14 mouse cellular contexts compared by ENCODE assay signal in genomic region chr10:111156394-111157190, GRCm38 (mm10). TPM values are rescaled to one million over a fixed set of nuclear protein-coding genes. Genes with fewer than 3 reads are reported as not detected.
DNase-seq lines count a peak whose midpoint lies in the region; ATAC-seq and TF ChIP-seq lines count a peak whose summit lies in the region.
"Had no signal": no experiment of that assay in that cellular context is flagged by ENCODE, and none has a peak within 500 bp of the region (broad histone marks: within the 10 kb centered on the region; RNA-seq: fewer than 3 reads in every experiment).

No protein-coding gene starts in this region.

- 73% methylated on average over 29 of the region's 29 CpGs for WGBS in liver, embryonic 12.5 days (ENCODE audit: insufficient replicate concordance)
- WGBS in liver, embryonic 13.5 days (ENCODE audit: insufficient replicate concordance) = 67% methylated on average over 29 of the region's 29 CpGs
- 88% methylated on average over 29 of the region's 29 CpGs for WGBS in forebrain, embryonic 15.5 days

- H3K27me3 ChIP-seq in liver, embryonic 12.5 days (replicated peaks) = no peaks in the 10 kb centered on the region
- H3K27me3 ChIP-seq in MEL (ENCODE audit: control insufficient read depth in 1 of 2, insufficient read depth in 2 of 2, low read length in 2 of 2) = no peaks in the 10 kb centered on the region
- H3K27me3 ChIP-seq in liver, embryonic 13.5 days = no peaks in the 10 kb centered on the region
- no peaks in the 10 kb centered on the region for H3K27me3 ChIP-seq in forebrain, embryonic 15.5 days
- H3K27me3 ChIP-seq: forebrain, embryonic 12.5 days; kidney, embryonic 15.5 days had no signal

- H3K4me1 ChIP-seq in liver, embryonic 12.5 days = peaks cover 14% of the 10 kb centered on the region
- peaks cover 9 to 19% of the 10 kb centered on the region in 2 experiments; a peak in 3 of 4 replicates for H3K4me1 ChIP-seq in MEL (ENCODE audit: control insufficient read depth in 1 of 2, insufficient read depth in 2 of 2, low read length in 2 of 2)
- H3K4me1 ChIP-seq in liver, embryonic 13.5 days (replicated peaks) = peaks cover 12% of the 10 kb centered on the region; the same call in 1 of the 2 replicates
- H3K4me1 ChIP-seq in forebrain, embryonic 15.5 days = no peaks in the 10 kb centered on the region
- H3K4me1 ChIP-seq: forebrain, embryonic 12.5 days; hindbrain, embryonic 10.5 days; kidney, embryonic 15.5 days had no signal

- no peak for TF ChIP-seq RAD21 in MEL (IDR thresholded peaks at IDR 0.05; ENCODE audit: low read depth, low read length)

- no peaks in the 10 kb centered on the region for H3K36me3 ChIP-seq in liver, embryonic 12.5 days
- peaks cover 0 to 11% of the 10 kb centered on the region in 2 experiments; a peak in 2 of 4 replicates for H3K36me3 ChIP-seq in MEL (ENCODE audit: control insufficient read depth in 1 of 2, insufficient read depth in 2 of 2, low read length in 2 of 2)
- H3K36me3 ChIP-seq in liver, embryonic 13.5 days = no peaks in the 10 kb centered on the region
- H3K36me3 ChIP-seq in forebrain, embryonic 15.5 days = no peaks in the 10 kb centered on the region
- H3K36me3 ChIP-seq: forebrain, embryonic 12.5 days; hindbrain, embryonic 10.5 days; kidney, embryonic 15.5 days had no signal

- peak overlapping the region; percentile 36 for H3K4me2 ChIP-seq in liver, embryonic 12.5 days
- H3K4me2 ChIP-seq in liver, embryonic 13.5 days = peak overlapping the region; percentile 30
- no peak overlapping the region for H3K4me2 ChIP-seq in forebrain, embryonic 15.5 days (replicated peaks)
- H3K4me2 ChIP-seq: forebrain, embryonic 12.5 days; kidney, embryonic 15.5 days had no signal

- no peak for TF ChIP-seq EP300 in MEL (IDR thresholded peaks at IDR 0.05; ENCODE audit: low read depth in 1 of 2, low read length in 2 of 2)

- H3K9ac ChIP-seq in liver, embryonic 12.5 days = no peak overlapping the region
- H3K9ac ChIP-seq in MEL (ENCODE audit: control insufficient read depth, low read depth, low read length, poor library complexity, severe bottlenecking) = peak overlapping the region; percentile 62
- H3K9ac ChIP-seq in liver, embryonic 13.5 days = no peak overlapping the region
- no peak overlapping the region for H3K9ac ChIP-seq in forebrain, embryonic 15.5 days (replicated peaks)
- H3K9ac ChIP-seq: forebrain, embryonic 12.5 days; kidney, embryonic 15.5 days had no signal

- no peaks in the 10 kb centered on the region for H3K9me3 ChIP-seq in liver, embryonic 12.5 days (replicated peaks)
- no peaks in the 10 kb centered on the region for H3K9me3 ChIP-seq in MEL (replicated peaks; ENCODE audit: insufficient read depth, low read length)
- H3K9me3 ChIP-seq in liver, embryonic 13.5 days (replicated peaks) = no peaks in the 10 kb centered on the region
- H3K9me3 ChIP-seq in forebrain, embryonic 15.5 days = no peaks in the 10 kb centered on the region
- H3K9me3 ChIP-seq: forebrain, embryonic 12.5 days; hindbrain, embryonic 10.5 days; kidney, embryonic 15.5 days had no signal

- TF ChIP-seq POLR2A in MEL (IDR thresholded peaks at IDR 0.05; ENCODE audit: control insufficient read depth in 1 of 2, insufficient read depth in 1 of 2, low read depth in 1 of 2, low read length in 2 of 2, poor library complexity in 1 of 2) = no peak

- TF ChIP-seq CTCF in MEL (IDR thresholded peaks at IDR 0.05 in 2 of 3, conservative IDR thresholded peaks at IDR 0.05 in 1 of 3; ENCODE audit: control insufficient read depth in 1 of 3, insufficient read depth in 1 of 3, low read depth in 2 of 3, low read length in 3 of 3, poor library complexity in 1 of 3, severe bottlenecking in 1 of 3) = no peak

- DNase-seq in liver (no peak), MEL (ENCODE audit: low read depth, low spot score) (peak; percentile 49)
- DNase-seq in liver, embryonic 13.5 days = no peak
- peak; percentile 68 for DNase-seq in thymus, postnatal 25 days
- DNase-seq in cerebellum, adult 9-11 months = no peak
- DNase-seq: cerebellum, postnatal 10 days; gastrocnemius, postnatal 10 days; lung, postnatal 14 days had no signal

- no peak overlapping the region for H3K27ac ChIP-seq in liver, embryonic 12.5 days
- peak overlapping the region; percentile 53 for H3K27ac ChIP-seq in MEL (ENCODE audit: control insufficient read depth, low read depth, low read length)
- no peak overlapping the region for H3K27ac ChIP-seq in liver, embryonic 13.5 days
- H3K27ac ChIP-seq in forebrain, embryonic 15.5 days (replicated peaks) = no peak overlapping the region
- H3K27ac ChIP-seq: forebrain, embryonic 12.5 days; hindbrain, embryonic 10.5 days; kidney, embryonic 15.5 days had no signal

- no peak for ATAC-seq in liver, embryonic 12.5 days
- ATAC-seq in liver, embryonic 13.5 days (ENCODE audit: low read depth) = no peak
- no peak for ATAC-seq in forebrain, embryonic 15.5 days (replicated peaks)
- ATAC-seq: midbrain, embryonic 16.5 days had no signal

- no peaks in the 10 kb centered on the region for H3K79me2 ChIP-seq in MEL (ENCODE audit: control insufficient read depth, insufficient read depth, low read length, poor library complexity)

- no peak overlapping the region for H3K4me3 ChIP-seq in liver, embryonic 12.5 days
- peak overlapping the region; percentile 50 to 58 for H3K4me3 ChIP-seq in MEL (ENCODE audit: control insufficient read depth in 1 of 2, insufficient read depth in 1 of 2, low read depth in 2 of 2, low read length in 2 of 2)
- H3K4me3 ChIP-seq in liver, embryonic 13.5 days (replicated peaks) = no peak overlapping the region
- no peak overlapping the region for H3K4me3 ChIP-seq in forebrain, embryonic 15.5 days
- H3K4me3 ChIP-seq: forebrain, embryonic 12.5 days; hindbrain, embryonic 10.5 days; kidney, embryonic 15.5 days had no signal

TF ChIP-seq in MEL, 35 proteins besides CTCF, POLR2A, EP300 and RAD21:
- TF ChIP-seq MAX (IDR thresholded peaks at IDR 0.05; ENCODE audit: low read length) (no peak), ZNF384 (IDR thresholded peaks at IDR 0.05; ENCODE audit: low read depth, low read length) (0 out of 2 replicates have a peak, but pooled peaks have one; percentile 24)

RNA-seq across cellular contexts. Expression of gene Osbpl8, which starts 8.0 kb away (rescaled TPM):
- 11.4 and 12.1 TPM in 2 replicates for polyA plus RNA-seq in liver, embryonic 12.5 days (2016; fragmentation: Nextera tagmentation; extraction: Ambion mirVana)
- total RNA-seq in MEL (2012; rRNA removed) = 44.8 and 65.7 TPM in 2 replicates
- 10 to 100 TPM; 26.2 to 33.4 TPM for polyA plus RNA-seq in MEL (2012; ENCODE audit: insufficient read depth in 1 of 2, insufficient read length in 2 of 2, low read depth in 1 of 2, low replicate concordance in 2 of 2, missing spikeins in 1 of 2)
- 7.6 and 9.3 TPM in 2 replicates for polyA plus RNA-seq in liver, embryonic 13.5 days (2015; fragmentation: Nextera tagmentation; extraction: Ambion mirVana)
- polyA plus RNA-seq in forebrain, embryonic 15.5 days (2015; fragmentation: Nextera tagmentation; extraction: Ambion mirVana) = 23.1 and 23.8 TPM in 2 replicates

Comparison
In these comparisons a context has a peak if more than half of its experiments do, and no peak if none do; other contexts are left out.
1. H3K4me3 ChIP-seq: peak in MEL (2 of 2); none in liver, embryonic 12.5 days (single experiment), liver, embryonic 13.5 days (single experiment) and forebrain, embryonic 15.5 days (single experiment).
2. DNase-seq: peak in MEL (single experiment) and thymus, postnatal 25 days (single experiment); none in liver (single experiment), liver, embryonic 13.5 days (single experiment) and cerebellum, adult 9-11 months (single experiment).